Mouse (Mus musculus) E14TG2a.4 (cell line): ENCODE measurements around the gene Kdm4d.

ENCODE experiments used
- H3K27me3 ChIP-seq: 2 replicates; pipeline ENCODE4 v1.6.1; 2014; ENCODE audit warnings: low read length, control low read depth; ENCODE audit not compliant: insufficient read depth
- H3K36me3 ChIP-seq: 2 replicates; pipeline ENCODE4 v1.6.1; 2014; ENCODE audit warnings: low read length, control low read depth; ENCODE audit not compliant: insufficient read depth
- H3K4me1 ChIP-seq: replicated peaks from 2 replicates; pipeline ENCODE4 v1.6.1; 2014; ENCODE audit warnings: low read depth, low read length, control low read depth
- H3K4me3 ChIP-seq: replicated peaks from 2 replicates; pipeline ENCODE4 v1.5.1; 2014; ENCODE audit warnings: mild to moderate bottlenecking, low read length
- H3K9me3 ChIP-seq: 2 replicates; pipeline ENCODE4 v1.6.1; 2014; ENCODE audit warnings: low read length, control low read depth
- CTCF ChIP-seq: conservative IDR thresholded peaks from 2 replicates; pipeline ENCODE4 v1.5.1; 2014; ENCODE audit warnings: low read length
- NANOG ChIP-seq: IDR thresholded peaks from 2 replicates; pipeline ENCODE4 v1.6.1; 2014; ENCODE audit warnings: borderline replicate concordance, low read length, mixed read lengths
- POU5F1 ChIP-seq: IDR thresholded peaks from 2 replicates; pipeline ENCODE4 v1.6.1; 2014; ENCODE audit warnings: low read length, borderline replicate concordance

The Kdm4d gene

DNA sequence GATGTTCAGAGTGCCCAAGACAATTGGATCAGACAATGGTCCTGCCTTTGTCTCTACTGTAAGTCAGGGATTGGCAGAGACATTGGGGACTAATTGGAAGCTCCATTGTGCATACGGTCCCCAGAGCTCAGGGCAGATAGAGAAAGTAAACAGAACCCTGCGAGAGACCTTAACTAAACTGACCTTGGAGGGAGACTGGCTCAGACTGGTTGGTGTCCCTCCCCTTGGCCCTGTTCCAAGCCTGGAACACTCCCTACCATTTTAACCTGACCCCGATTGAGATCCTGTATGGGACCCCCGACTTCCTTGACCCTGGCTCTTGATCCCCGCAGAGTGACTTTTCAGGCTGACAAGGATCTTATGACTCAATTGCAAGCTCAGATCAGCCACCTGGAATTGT lies 29.7 kb upstream of the Kdm4d start:
- Histone ChIP-seq H3K4me3 (no peak overlapping the region), H3K9me3 (peaks cover 4% of the 10 kb centered on the region; the same call in 1 of the 2 replicates), H3K27me3 (peaks cover 5% of the 10 kb centered on the region; the same call in 1 of the 2 replicates), H3K36me3 (no peaks in the 10 kb centered on the region), H3K4me1 (0 out of 2 replicates have a peak, but pooled peaks cover 3% of the 10 kb centered on the region)
- TF ChIP-seq NANOG (no peak), POU5F1 (no peak)

DNA sequence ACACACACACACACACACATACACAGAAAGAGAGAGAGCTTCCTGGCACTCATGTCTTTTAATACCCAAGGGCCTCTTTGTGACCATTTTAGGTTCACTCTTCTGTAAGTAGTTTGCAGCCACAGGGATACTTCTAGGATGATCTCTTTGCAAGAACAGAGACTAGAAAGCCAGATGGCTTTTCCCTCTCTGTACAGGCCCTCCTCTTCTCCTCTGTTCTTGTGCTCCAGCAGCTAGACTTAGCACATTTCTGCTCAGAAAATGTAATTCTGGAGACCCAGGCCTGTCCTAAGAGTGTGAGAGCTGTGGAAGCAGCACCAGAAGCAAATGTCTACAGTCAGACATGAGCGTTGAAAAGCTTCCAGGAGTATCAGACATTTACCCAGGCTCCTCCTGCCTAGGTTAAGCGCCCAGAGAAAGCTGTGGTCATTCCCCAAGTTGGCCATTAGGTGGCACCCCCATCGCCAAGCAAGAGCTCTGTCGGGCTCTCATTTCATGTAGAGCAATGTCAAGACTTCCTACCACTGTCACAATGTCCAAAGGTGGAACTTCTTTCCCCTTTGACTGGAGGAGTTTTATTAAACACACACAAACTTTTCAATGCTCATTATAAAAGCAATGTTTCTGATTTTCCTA lies 23.2 kb upstream of the Kdm4d start:
- H3K36me3 ChIP-seq = no peaks in the 10 kb centered on the region

DNA sequence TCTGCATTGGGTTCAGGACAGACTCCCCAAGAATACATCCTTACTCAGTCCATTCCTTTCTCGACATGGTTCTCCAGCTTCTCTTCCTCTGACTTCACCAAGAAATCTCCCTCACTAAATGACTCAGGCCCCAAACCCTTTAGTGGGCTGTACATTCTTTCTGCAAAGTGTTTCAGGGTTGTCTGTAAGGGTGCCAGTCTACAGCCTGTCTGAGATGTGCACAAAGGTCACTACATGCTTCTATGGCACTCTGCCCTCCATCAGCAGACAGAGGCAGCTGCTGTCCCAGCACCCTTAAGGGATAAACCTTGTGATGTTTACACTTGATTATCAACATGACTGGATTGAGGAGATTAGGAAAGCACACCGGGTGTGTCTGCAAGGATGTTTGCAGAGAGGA lies 21.4 kb upstream of the Kdm4d start:
- Histone ChIP-seq H3K4me1 (no peaks in the 10 kb centered on the region), H3K4me3 (no peak overlapping the region), H3K36me3 (no peaks in the 10 kb centered on the region), H3K9me3 (no peaks in the 10 kb centered on the region), H3K27me3 (peaks cover 5% of the 10 kb centered on the region; the same call in 1 of the 2 replicates)
- TF ChIP-seq CTCF = no peak
- no peak for TF ChIP-seq POU5F1
- TF ChIP-seq NANOG = no peak

More for the DNA sequence above, 23.2 kb upstream of the Kdm4d start:
- no peaks in the 10 kb centered on the region for H3K4me1 ChIP-seq
- peaks cover 5% of the 10 kb centered on the region; the same call in 1 of the 2 replicates for H3K27me3 ChIP-seq
- TF ChIP-seq CTCF (peak; percentile 90), NANOG (no peak)
- H3K9me3 ChIP-seq = no peaks in the 10 kb centered on the region
- no peak overlapping the region for H3K4me3 ChIP-seq

DNA sequence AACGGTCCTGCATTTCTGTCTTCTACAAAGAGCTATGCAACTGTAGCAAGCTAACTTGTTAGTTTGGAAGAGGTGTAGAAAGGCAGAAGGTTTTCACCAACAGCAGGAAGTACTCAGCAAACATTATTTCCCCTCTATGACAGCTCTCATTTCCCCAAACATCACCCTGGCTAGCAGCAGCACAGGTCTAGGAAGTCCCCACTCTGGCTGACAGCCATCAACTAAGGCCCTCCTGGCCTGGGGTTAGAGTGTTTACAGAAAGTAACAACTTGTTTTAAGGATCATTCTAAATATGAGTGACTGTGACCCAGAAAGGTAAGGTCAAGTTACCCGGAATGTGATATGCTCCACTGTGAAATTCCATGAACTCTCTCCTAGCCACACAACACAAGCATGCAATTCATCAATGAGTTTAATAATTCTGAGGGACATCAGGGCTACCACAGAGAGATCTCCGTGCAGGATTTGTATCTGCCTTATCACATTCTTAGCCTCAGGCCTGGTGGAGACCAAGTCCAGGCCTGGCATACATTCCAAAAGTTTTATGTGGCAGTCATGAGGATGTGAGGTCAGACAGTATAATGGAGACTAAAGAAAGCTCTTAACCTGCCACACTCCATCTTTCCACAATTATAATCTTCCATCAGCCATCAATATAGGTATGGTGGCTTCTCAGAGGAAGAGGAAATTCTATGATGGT lies 20.8 kb upstream of the Kdm4d start:
- Histone ChIP-seq H3K27me3 (peaks cover 5% of the 10 kb centered on the region; the same call in 1 of the 2 replicates), H3K9me3 (no peaks in the 10 kb centered on the region), H3K36me3 (no peaks in the 10 kb centered on the region), H3K4me1 (no peaks in the 10 kb centered on the region), H3K4me3 (no peak overlapping the region)
- TF ChIP-seq CTCF = no peak
- no peak for TF ChIP-seq NANOG
- TF ChIP-seq POU5F1 = no peak

DNA sequence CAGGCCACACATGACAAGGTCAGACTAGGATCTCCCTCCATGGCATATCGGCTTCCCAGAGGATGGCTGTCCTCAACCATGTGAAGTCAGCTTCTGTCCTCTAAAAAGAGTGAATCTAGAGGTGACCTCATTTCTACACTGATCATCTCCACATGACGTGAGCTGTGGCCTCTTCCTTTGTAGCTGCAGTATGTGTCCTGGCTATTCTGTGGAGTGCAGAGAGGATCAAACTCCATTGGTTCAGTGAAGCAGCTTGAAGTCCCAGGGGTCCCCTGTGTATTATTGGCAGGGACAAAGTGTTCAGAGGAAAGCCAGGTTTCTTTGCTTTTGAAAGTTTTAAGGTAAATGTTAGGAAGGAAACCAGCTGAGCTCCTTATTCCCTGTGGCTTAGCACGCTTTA lies 17.8 kb upstream of the Kdm4d start:
- Histone ChIP-seq H3K9me3 (no peaks in the 10 kb centered on the region), H3K4me1 (no peaks in the 10 kb centered on the region), H3K4me3 (no peak overlapping the region), H3K36me3 (no peaks in the 10 kb centered on the region), H3K27me3 (no peaks in the 10 kb centered on the region)
- no peak for TF ChIP-seq POU5F1
- no peak for TF ChIP-seq CTCF
- TF ChIP-seq NANOG = no peak

DNA sequence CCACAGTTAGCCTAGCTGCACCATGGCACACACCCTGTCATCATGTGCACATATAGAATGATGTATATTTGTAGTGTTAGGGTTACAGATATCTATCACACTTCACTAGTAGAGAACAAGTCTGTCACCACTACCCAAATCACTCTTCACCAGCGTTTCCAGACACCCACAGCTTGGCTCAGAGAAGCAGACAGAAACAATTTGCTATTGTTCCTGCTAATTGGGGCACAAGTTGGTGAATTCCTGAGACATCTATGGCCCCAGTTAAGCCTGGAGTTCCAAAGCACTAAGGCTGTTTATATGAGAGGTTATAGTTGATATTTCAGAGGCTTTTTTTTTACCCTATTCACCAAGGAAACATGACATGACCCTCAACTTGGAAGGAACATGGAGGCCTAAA lies 17.0 kb upstream of the Kdm4d start:
- Histone ChIP-seq H3K4me3 (no peak overlapping the region), H3K27me3 (no peaks in the 10 kb centered on the region), H3K9me3 (no peaks in the 10 kb centered on the region), H3K36me3 (no peaks in the 10 kb centered on the region), H3K4me1 (no peaks in the 10 kb centered on the region)
- TF ChIP-seq NANOG (no peak), POU5F1 (no peak), CTCF (no peak)

DNA sequence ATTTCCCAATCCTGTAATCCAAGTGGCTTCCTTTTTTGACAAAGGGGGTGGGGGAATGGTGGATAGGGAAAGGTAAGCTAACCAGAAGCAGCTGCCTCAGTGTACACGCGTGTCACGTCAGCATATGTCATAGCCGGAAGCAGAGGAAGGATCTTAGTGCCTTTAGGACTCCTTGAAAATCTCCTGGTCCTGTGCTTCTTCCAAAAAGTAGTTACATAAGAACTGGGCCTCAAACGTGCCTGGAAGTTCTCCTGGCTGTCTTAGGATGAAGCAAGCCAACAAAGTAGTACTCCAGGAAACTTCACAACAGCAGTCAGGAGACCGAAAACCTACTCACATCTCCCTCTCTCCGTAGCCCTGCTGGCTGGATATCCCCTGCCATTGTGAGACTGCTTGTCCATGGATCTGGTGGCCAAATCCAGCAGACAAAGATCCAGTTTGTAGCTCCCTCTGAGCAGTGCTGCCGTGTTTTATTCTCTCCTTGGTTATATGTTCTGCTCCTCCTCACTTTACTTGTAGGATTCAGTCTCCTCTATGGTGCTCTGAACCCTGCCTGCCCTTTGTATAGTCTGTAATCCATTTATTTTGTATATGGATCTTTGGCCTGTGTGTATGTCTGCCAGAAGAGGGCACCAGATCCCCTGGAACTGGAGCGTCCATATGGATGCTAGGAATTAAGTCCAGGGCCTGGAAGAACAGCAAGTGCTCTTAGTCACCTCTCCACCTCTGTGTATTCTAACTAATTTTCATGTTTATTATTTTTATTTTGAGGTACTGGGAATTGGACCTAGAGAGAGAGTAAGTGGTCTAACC lies 12.6 kb upstream of the Kdm4d start:
- TF ChIP-seq NANOG (no peak), CTCF (peak; percentile 65)
- H3K4me3 ChIP-seq = no peak overlapping the region
- H3K4me1 ChIP-seq = no peaks in the 10 kb centered on the region
- H3K36me3 ChIP-seq = peaks cover 29% of the 10 kb centered on the region
- H3K27me3 ChIP-seq = no peaks in the 10 kb centered on the region
- H3K9me3 ChIP-seq = no peaks in the 10 kb centered on the region

DNA sequence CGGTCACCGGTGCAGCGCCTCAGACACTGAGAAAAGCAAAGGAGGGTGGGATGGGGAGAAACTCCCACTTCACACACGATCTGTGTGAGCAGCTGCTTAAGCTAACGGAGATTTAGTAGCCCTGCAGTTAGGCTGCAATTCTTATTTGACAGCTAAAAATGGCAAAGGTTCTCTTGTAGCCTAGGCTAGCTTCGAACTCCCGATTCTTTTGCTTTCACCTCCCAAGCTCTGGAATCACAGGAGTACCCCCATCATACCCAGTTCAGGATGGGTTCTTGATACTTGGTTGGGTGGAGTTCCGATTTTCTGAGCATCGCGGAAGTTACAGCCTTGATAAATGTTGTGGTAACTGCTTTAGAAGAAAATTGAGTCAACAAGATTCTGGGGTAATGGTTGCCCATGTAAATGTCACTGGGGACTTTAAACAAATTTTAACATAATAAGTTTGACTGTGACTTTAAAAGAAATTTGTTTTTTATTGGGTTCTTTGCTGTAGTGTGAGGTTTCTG lies 688 bp upstream of the Kdm4d start:
- H3K4me3 ChIP-seq = peak overlapping the region; percentile 92
- H3K36me3 ChIP-seq = peaks cover 40% of the 10 kb centered on the region
- peaks cover 13% of the 10 kb centered on the region for H3K4me1 ChIP-seq
- H3K27me3 ChIP-seq = no peaks in the 10 kb centered on the region
- TF ChIP-seq CTCF = no peak
- no peak for TF ChIP-seq NANOG
- no peak for TF ChIP-seq POU5F1
- H3K9me3 ChIP-seq = no peaks in the 10 kb centered on the region
